Mouse (Mus musculus): ENCODE data around the gene Gca. TPM values are rescaled to one million over a fixed set of nuclear protein-coding genes. Genes with fewer than 3 reads are reported as not detected.
A peak's percentile ranks its signal among the peaks of the same experiment; 100 is the strongest.

The Gca gene
- polyA plus RNA-seq, 1 experiment from 2014 or later, result 6.8 TPM

DNA sequence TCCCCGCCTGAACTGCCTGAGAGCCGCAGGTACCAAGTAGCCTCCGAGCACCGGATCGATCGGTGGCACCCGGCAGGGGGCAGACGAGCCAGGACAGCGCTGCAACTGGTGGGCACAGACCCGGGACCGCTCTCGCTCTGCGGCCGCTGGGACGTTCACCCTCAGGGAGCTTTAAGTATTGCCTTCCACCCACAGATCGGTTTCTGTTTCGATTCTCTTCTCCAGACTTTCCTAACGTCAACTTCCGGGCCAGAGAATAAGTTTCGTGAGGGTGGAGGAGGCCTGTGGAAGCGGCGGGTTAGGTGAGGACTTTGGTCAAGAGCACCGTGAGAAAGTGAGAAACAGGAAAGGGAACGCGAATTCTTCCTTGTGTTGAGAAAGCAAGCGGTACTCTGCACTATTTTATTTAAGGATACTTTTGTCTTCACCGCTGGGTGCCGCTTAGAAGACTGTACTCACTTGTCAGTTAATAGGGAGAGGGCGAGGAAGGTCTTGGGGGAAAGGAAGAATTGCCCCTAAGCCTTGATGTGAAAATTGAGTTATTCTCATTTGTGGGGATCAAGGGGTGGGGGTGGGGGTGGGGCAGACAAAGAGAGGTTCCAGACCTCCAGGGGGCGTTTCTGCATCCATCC, 18.0 kb upstream of the Gca start, which contains the start of gene Ifih1:
TSS of gene Ifih1 (minus strand) at position 242 of the 632 bp plus-strand sequence.
- H3K27ac ChIP-seq, result peak within 1 kb of the TSS; percentile 47
- peak; percentile 86 for ATAC-seq (ENCODE audit: borderline replicate concordance, extremely low read depth, low FRiP score, low TSS enrichment)
- H3K9me3 ChIP-seq, result no peaks in the 10 kb centered on the region
- peak within 1 kb of the TSS; percentile 78 for H3K4me2 ChIP-seq
- H3K4me3 ChIP-seq, result peak within 1 kb of the TSS; percentile 63
- WGBS, result under 1% methylated on average over 30 of the region's 30 CpGs
- no peaks in the 10 kb centered on the region for H3K36me3 ChIP-seq
- H3K9ac ChIP-seq, result peak within 1 kb of the TSS; percentile 50
- no peaks in the 10 kb centered on the region for H3K27me3 ChIP-seq
- peaks cover 6% of the 10 kb centered on the region; the same call in 1 of the 2 replicates for H3K4me1 ChIP-seq

DNA sequence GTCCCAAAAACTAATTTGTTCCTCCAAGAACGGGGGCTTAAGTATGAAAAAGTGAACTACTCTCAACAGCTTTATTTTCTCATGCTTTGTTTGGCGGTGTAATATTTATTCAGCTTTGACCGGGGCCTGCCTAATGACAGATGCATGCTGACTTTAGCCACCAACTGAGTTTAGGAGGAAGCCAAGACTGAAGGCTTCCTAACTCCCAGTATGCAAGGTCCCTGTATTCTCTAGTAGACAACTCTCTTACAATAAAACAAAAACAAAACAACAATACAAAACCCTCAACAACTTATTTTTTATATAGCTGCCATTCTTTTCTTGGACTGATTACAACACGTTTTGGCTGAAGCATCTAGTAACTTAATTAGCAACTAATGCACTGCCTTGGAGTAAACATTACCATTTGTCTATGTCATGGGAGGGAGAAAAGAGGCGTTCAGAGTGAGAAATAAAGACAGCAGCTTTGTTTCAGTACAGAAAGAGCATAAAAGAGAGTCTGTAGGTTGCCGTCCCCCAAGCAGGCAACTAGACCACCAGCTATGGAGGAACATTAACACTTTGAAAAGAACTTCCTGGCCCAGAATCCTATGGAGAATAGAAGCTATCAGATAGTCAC, 17.3 kb upstream of the Gca start:
- Histone ChIP-seq H3K4me2 (peak overlapping the region; percentile 78), H3K4me1 (peaks cover 6% of the 10 kb centered on the region; the same call in 1 of the 2 replicates), H3K4me3 (peak overlapping the region; percentile 63), H3K36me3 (no peaks in the 10 kb centered on the region), H3K9ac (peak overlapping the region; percentile 50; the same call in 1 of the 2 replicates), H3K9me3 (no peaks in the 10 kb centered on the region), H3K27ac (no peak overlapping the region), H3K27me3 (no peaks in the 10 kb centered on the region)
- ATAC-seq (ENCODE audit: borderline replicate concordance, extremely low read depth, low FRiP score, low TSS enrichment), result no peak
- whole genome bisulfite sequencing, result 23% methylated on average over 6 of the region's 6 CpGs

DNA sequence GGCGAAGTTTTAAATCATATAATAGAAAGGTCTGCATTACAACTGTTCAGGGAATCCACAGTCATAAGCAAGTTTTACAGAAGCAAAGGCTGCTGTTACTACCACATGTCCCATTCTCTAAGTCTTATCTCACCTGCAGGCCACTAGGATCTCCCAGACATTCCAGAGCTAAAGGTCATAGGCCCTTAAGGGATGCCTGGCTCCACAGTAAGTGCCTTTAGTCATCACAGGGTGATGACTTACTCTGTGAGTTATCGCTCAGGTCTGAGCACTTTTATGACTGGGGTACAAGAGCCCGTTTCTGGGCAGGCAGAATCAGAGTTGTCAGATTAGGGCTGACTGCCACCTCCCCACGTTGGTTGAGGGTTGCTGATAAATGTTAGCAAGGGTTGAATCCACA, 12.2 kb upstream of the Gca start:
- Histone ChIP-seq H3K9ac (no peak overlapping the region), H3K4me1 (no peaks in the 10 kb centered on the region), H3K36me3 (no peaks in the 10 kb centered on the region), H3K27ac (no peak overlapping the region), H3K4me3 (no peak overlapping the region), H3K9me3 (no peaks in the 10 kb centered on the region), H3K4me2 (no peak overlapping the region), H3K27me3 (no peaks in the 10 kb centered on the region)
- ATAC-seq (ENCODE audit: borderline replicate concordance, extremely low read depth, low FRiP score, low TSS enrichment), result no peak
- WGBS, result 49% methylated on average over 4 of the region's 4 CpGs

- no peak for ATAC-seq (ENCODE audit: borderline replicate concordance, extremely low read depth, low FRiP score, low TSS enrichment)
- H3K9ac ChIP-seq, result no peak overlapping the region
- 68% methylated on average over 4 of the region's 4 CpGs for WGBS
- no peak overlapping the region for H3K27ac ChIP-seq
- no peak overlapping the region for H3K4me2 ChIP-seq
- no peaks in the 10 kb centered on the region for H3K27me3 ChIP-seq
- no peak overlapping the region for H3K4me3 ChIP-seq
- H3K36me3 ChIP-seq, result no peaks in the 10 kb centered on the region
- H3K9me3 ChIP-seq, result no peaks in the 10 kb centered on the region
- H3K4me1 ChIP-seq, result no peaks in the 10 kb centered on the region
Measured at GRCm38 (mm10) chr2:62652466-62652865, 11.6 kb upstream of the Gca start.

GRCm38 (mm10) chr2:62654519-62655338, 9.4 kb upstream of the Gca start:
- no peak overlapping the region for H3K4me3 ChIP-seq
- no peak overlapping the region for H3K27ac ChIP-seq
- no peak for ATAC-seq (ENCODE audit: borderline replicate concordance, extremely low read depth, low FRiP score, low TSS enrichment)
- 38% methylated on average over 7 of the region's 7 CpGs for WGBS
- H3K9ac ChIP-seq, result no peak overlapping the region
- no peaks in the 10 kb centered on the region for H3K4me1 ChIP-seq
- no peaks in the 10 kb centered on the region for H3K27me3 ChIP-seq
- no peaks in the 10 kb centered on the region for H3K9me3 ChIP-seq
- H3K4me2 ChIP-seq, result no peak overlapping the region
- no peaks in the 10 kb centered on the region for H3K36me3 ChIP-seq

DNA sequence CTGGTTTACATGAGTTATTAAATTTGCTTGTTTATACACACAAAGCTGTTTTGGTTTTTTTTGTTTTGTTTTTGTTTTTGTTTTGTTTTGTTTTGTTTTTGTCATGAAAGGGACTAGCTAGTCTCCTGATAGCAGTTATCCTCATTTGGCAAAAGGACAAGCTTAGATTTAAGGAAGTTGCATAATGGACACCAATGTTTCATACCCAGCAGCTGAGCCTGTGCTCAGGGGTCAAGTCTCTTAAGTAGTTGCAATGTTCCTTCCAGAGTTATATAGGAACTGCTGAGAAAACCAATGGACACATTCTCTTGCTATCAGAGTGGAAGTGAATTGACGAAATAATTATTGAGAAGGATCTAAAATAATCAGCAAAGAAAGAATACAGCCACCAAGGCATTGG, 8.0 kb upstream of the Gca start:
- no peak for ATAC-seq (ENCODE audit: borderline replicate concordance, extremely low read depth, low FRiP score, low TSS enrichment)
- H3K4me2 ChIP-seq, result no peak overlapping the region
- H3K9me3 ChIP-seq, result no peaks in the 10 kb centered on the region
- no peaks in the 10 kb centered on the region for H3K36me3 ChIP-seq
- WGBS, result 73% methylated on average over 1 of the region's 1 CpGs
- no peaks in the 10 kb centered on the region; the same call in 1 of the 2 replicates for H3K27me3 ChIP-seq
- H3K27ac ChIP-seq, result no peak overlapping the region
- H3K9ac ChIP-seq, result no peak overlapping the region
- no peak overlapping the region for H3K4me3 ChIP-seq
- no peaks in the 10 kb centered on the region for H3K4me1 ChIP-seq

GRCm38 (mm10) chr2:62660565-62660964, 3.5 kb upstream of the Gca start:
- Histone ChIP-seq H3K4me1 (no peaks in the 10 kb centered on the region), H3K4me2 (no peak overlapping the region), H3K4me3 (no peak overlapping the region), H3K36me3 (no peaks in the 10 kb centered on the region), H3K27ac (no peak overlapping the region), H3K27me3 (peaks cover 6% of the 10 kb centered on the region), H3K9me3 (no peaks in the 10 kb centered on the region), H3K9ac (no peak overlapping the region)
- WGBS, result 48% methylated on average over 6 of the region's 6 CpGs
- no peak for ATAC-seq (ENCODE audit: borderline replicate concordance, extremely low read depth, low FRiP score, low TSS enrichment)

DNA sequence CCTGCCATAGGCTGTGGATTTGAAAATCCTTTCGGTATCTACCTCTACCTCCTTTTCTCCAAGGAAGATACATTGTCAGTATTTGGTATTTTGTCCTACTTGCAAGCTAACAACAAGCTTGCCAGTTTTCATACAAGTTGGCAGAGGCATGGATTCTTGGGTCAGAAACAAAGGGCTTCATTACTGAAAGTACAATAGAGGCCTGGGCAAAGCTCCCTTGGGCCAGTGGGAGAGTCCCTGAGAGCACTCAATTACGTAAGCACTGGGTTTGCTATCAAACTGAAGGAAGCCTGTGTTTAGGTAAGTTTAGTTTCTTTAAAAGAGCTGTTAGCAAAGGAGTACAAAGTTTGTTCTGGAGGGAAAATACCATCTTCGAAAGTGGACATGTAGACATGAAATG, 1.5 kb upstream of the Gca start:
- no peaks in the 10 kb centered on the region for H3K4me1 ChIP-seq
- no peak overlapping the region for H3K9ac ChIP-seq
- peaks cover 6% of the 10 kb centered on the region for H3K27me3 ChIP-seq
- H3K36me3 ChIP-seq, result no peaks in the 10 kb centered on the region
- H3K9me3 ChIP-seq, result no peaks in the 10 kb centered on the region
- H3K4me3 ChIP-seq, result no peak overlapping the region
- no peak for ATAC-seq (ENCODE audit: borderline replicate concordance, extremely low read depth, low FRiP score, low TSS enrichment)
- no peak overlapping the region for H3K4me2 ChIP-seq
- no peak overlapping the region for H3K27ac ChIP-seq
- 80% methylated on average over 3 of the region's 3 CpGs for WGBS

DNA sequence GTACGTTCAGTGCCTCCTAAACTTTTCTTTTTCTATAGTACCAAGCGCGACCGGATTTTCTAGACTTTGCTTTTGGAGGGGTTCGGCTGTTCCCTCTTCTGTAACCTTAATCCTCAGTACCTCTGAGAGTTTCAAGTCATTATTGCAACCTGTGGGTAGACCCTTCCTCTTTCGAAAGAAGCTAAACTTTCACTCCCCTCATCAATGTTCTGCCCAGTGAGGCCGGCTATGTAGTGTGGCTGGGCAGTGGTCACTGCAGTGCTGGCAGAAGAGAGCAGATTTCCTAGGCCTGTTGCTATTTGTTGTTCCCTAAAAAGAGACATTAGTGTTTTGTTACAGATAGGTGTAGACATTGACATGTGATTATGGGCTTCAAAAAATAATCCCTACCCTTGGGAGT, 754 bp downstream of the Gca start:
- Histone ChIP-seq H3K4me3 (peak overlapping the region; percentile 64), H3K4me1 (no peaks in the 10 kb centered on the region), H3K9ac (no peak overlapping the region), H3K9me3 (no peaks in the 10 kb centered on the region), H3K4me2 (peak overlapping the region; percentile 90), H3K27me3 (peaks cover 6% of the 10 kb centered on the region), H3K27ac (no peak overlapping the region), H3K36me3 (no peaks in the 10 kb centered on the region)
- ATAC-seq (ENCODE audit: borderline replicate concordance, extremely low read depth, low FRiP score, low TSS enrichment), result no peak
- WGBS, result 54% methylated on average over 7 of the region's 7 CpGs

GRCm38 (mm10) chr2:62665536-62665935, 1.5 kb downstream of the Gca start:
- Histone ChIP-seq H3K36me3 (no peaks in the 10 kb centered on the region), H3K9ac (no peak overlapping the region), H3K27ac (no peak overlapping the region), H3K4me2 (no peak overlapping the region), H3K27me3 (peaks cover 6% of the 10 kb centered on the region), H3K4me1 (no peaks in the 10 kb centered on the region), H3K9me3 (no peaks in the 10 kb centered on the region), H3K4me3 (no peak overlapping the region)
- WGBS, result 59% methylated on average over 1 of the region's 1 CpGs
- no peak for ATAC-seq (ENCODE audit: borderline replicate concordance, extremely low read depth, low FRiP score, low TSS enrichment)

DNA sequence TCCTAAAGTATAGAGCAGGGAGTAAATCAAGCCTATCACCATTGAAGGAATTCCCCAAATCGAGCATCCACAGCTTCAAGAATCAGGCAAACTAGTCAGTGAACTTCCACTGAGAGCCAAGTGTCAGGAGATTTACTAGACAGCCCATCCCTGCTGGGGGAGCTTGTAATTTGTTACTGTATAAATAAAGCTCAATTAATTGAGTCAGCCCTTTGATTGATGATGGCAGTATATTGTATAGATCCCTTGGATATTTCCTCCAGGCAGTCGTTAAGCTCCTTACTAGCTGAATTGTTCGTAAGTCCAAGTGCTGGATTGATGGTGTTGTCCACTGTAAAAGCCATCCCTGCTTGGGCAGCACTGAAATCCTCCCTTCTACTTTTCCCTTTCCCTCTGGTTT, 5.8 kb downstream of the Gca start:
- Histone ChIP-seq H3K9ac (no peak overlapping the region), H3K27ac (no peak overlapping the region), H3K4me3 (no peak overlapping the region), H3K27me3 (no peaks in the 10 kb centered on the region), H3K4me2 (no peak overlapping the region), H3K4me1 (no peaks in the 10 kb centered on the region), H3K36me3 (no peaks in the 10 kb centered on the region), H3K9me3 (no peaks in the 10 kb centered on the region)
- ATAC-seq (ENCODE audit: borderline replicate concordance, extremely low read depth, low FRiP score, low TSS enrichment), result no peak
- WGBS, result 64% methylated on average over 3 of the region's 3 CpGs

DNA sequence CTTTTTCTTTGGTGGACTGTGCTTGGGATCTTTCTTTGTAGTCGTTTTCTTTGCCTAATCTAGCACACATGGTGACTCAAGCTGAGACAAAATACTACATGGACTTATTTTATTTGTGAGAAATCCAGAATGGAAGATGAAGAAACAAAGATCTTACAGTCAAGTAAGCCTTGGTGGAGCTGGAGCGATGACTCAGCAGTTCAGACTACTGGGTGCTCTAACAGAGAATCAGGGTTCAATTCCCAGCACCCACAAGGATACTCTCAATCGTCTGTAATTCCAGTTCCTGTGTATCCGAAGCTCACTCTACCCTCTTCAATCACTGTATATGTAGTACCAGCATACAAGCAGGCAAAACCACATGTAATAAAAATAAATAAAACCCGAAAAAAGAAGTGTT, 6.2 kb downstream of the Gca start:
- 75% methylated on average over 5 of the region's 5 CpGs for WGBS
- Histone ChIP-seq H3K4me1 (no peaks in the 10 kb centered on the region), H3K27ac (no peak overlapping the region), H3K4me2 (no peak overlapping the region), H3K4me3 (no peak overlapping the region), H3K9me3 (no peaks in the 10 kb centered on the region), H3K36me3 (no peaks in the 10 kb centered on the region), H3K27me3 (no peaks in the 10 kb centered on the region), H3K9ac (no peak overlapping the region)
- ATAC-seq (ENCODE audit: borderline replicate concordance, extremely low read depth, low FRiP score, low TSS enrichment), result no peak
